Mouse (Mus musculus) ES-Bruce4 (cell line): ENCODE measurements at regions not wholly inside any gene's neighbourhood (a gene's known extent, or its start where the extent isn't known, plus 50 kb on each side); places are given as distances from the start of the nearest gene placed in this dataset.

Experiments
- H3K27ac ChIP-seq: 2 replicates; pipeline ENCODE4 v1.5.1; 2012; ENCODE audit warnings: low read length, inconsistent platforms; ENCODE audit not compliant: insufficient read depth
- H3K27me3 ChIP-seq: 2 replicates; pipeline ENCODE4 v1.6.1; 2012; ENCODE audit warnings: mild to moderate bottlenecking, low read length, inconsistent platforms; ENCODE audit not compliant: control insufficient read depth, poor library complexity, insufficient read depth, severe bottlenecking
- H3K36me3 ChIP-seq: 2 replicates; pipeline ENCODE4 v1.6.1; 2012; ENCODE audit warnings: inconsistent platforms, mild to moderate bottlenecking, low read length, moderate library complexity; ENCODE audit not compliant: control insufficient read depth, poor library complexity, insufficient read depth, severe bottlenecking
- H3K4me1 ChIP-seq: one replicate; pipeline ENCODE4 v1.8.1; 2011; ENCODE audit warnings: low read length; ENCODE audit not compliant: control insufficient read depth, insufficient read depth
- H3K4me3 ChIP-seq: 2 replicates; pipeline ENCODE4 v1.5.1; 2011; ENCODE audit warnings: low read depth, mild to moderate bottlenecking, low read length
- H3K9ac ChIP-seq: 2 replicates; pipeline ENCODE4 v1.6.1; 2012; ENCODE audit warnings: low read depth, mild to moderate bottlenecking, inconsistent platforms; ENCODE audit not compliant: poor library complexity, severe bottlenecking
- H3K9me3 ChIP-seq: replicated peaks from 2 replicates; pipeline ENCODE4 v1.6.1; 2012; ENCODE audit warnings: mild to moderate bottlenecking, low read length, inconsistent platforms; ENCODE audit not compliant: control insufficient read depth, poor library complexity, insufficient read depth, severe bottlenecking
- CTCF ChIP-seq: IDR thresholded peaks from one replicate; pipeline ENCODE4 v1.8.1; 2011; ENCODE audit warnings: low read depth, low read length
- EP300 ChIP-seq: IDR thresholded peaks from 2 replicates; pipeline ENCODE4 v1.6.1; 2011; ENCODE audit warnings: low read depth, low read length; ENCODE audit not compliant: insufficient read depth
- POLR2A ChIP-seq: IDR thresholded peaks from one replicate; pipeline ENCODE4 v1.8.1; 2011; ENCODE audit warnings: low read length; ENCODE audit not compliant: insufficient read depth

GRCm38 (mm10) chr13:54296260-54296555 is 74.9 kb upstream of the Cplx2 start:
- H3K9me3 ChIP-seq, result no peaks in the 10 kb centered on the region
- H3K4me3 ChIP-seq, result no peak overlapping the region
- no peaks in the 10 kb centered on the region for H3K4me1 ChIP-seq
- no peak overlapping the region for H3K9ac ChIP-seq
- H3K27me3 ChIP-seq, result 0 out of 2 replicates have a peak, but pooled peaks cover 2% of the 10 kb centered on the region
- no peaks in the 10 kb centered on the region for H3K36me3 ChIP-seq
- TF ChIP-seq CTCF (no peak), EP300 (no peak), POLR2A (no peak)
- H3K27ac ChIP-seq, result no peak overlapping the region

- TF ChIP-seq POLR2A (no peak), CTCF (no peak), EP300 (no peak)
- Histone ChIP-seq H3K27ac (no peak overlapping the region), H3K27me3 (0 out of 2 replicates have a peak, but pooled peaks cover 2% of the 10 kb centered on the region), H3K4me1 (no peaks in the 10 kb centered on the region), H3K9me3 (no peaks in the 10 kb centered on the region), H3K36me3 (no peaks in the 10 kb centered on the region), H3K9ac (no peak overlapping the region), H3K4me3 (no peak overlapping the region)
Observed at GRCm38 (mm10) chr13:54298851-54299250, 72.3 kb upstream of the Cplx2 start.

GRCm38 (mm10) chr13:54299295-54299694 is 71.9 kb upstream of the Cplx2 start:
- Histone ChIP-seq H3K27me3 (0 out of 2 replicates have a peak, but pooled peaks cover 2% of the 10 kb centered on the region), H3K36me3 (no peaks in the 10 kb centered on the region), H3K4me1 (no peaks in the 10 kb centered on the region), H3K27ac (no peak overlapping the region), H3K9me3 (no peaks in the 10 kb centered on the region), H3K9ac (no peak overlapping the region), H3K4me3 (no peak overlapping the region)
- no peak for TF ChIP-seq CTCF
- no peak for TF ChIP-seq POLR2A
- no peak for TF ChIP-seq EP300

GRCm38 (mm10) chr13:54301110-54301509 is 70.0 kb upstream of the Cplx2 start:
- Histone ChIP-seq H3K4me3 (no peak overlapping the region), H3K9ac (no peak overlapping the region), H3K4me1 (no peaks in the 10 kb centered on the region), H3K36me3 (no peaks in the 10 kb centered on the region), H3K9me3 (no peaks in the 10 kb centered on the region), H3K27ac (no peak overlapping the region), H3K27me3 (0 out of 2 replicates have a peak, but pooled peaks cover 2% of the 10 kb centered on the region)
- TF ChIP-seq CTCF (no peak), EP300 (no peak)

GRCm38 (mm10) chr13:54301677-54302076 is 69.5 kb upstream of the Cplx2 start:
- no peak overlapping the region for H3K9ac ChIP-seq
- H3K4me1 ChIP-seq, result no peaks in the 10 kb centered on the region
- no peak overlapping the region for H3K27ac ChIP-seq
- TF ChIP-seq POLR2A (no peak), CTCF (no peak), EP300 (no peak)
- H3K4me3 ChIP-seq, result no peak overlapping the region
- H3K36me3 ChIP-seq, result no peaks in the 10 kb centered on the region
- H3K27me3 ChIP-seq, result 0 out of 2 replicates have a peak, but pooled peaks cover 2% of the 10 kb centered on the region
- no peaks in the 10 kb centered on the region for H3K9me3 ChIP-seq

- H3K27me3 ChIP-seq, result 0 out of 2 replicates have a peak, but pooled peaks cover 2% of the 10 kb centered on the region
- peak overlapping the region; percentile 64 for H3K4me3 ChIP-seq
- no peaks in the 10 kb centered on the region for H3K9me3 ChIP-seq
- peak overlapping the region; percentile 88 for H3K9ac ChIP-seq
- H3K4me1 ChIP-seq, result no peaks in the 10 kb centered on the region
- no peaks in the 10 kb centered on the region for H3K36me3 ChIP-seq
- TF ChIP-seq CTCF, result no peak
- TF ChIP-seq POLR2A, result no peak
- TF ChIP-seq EP300, result no peak
- no peak overlapping the region for H3K27ac ChIP-seq
Observed at GRCm38 (mm10) chr13:54302351-54303070, 68.6 kb upstream of the Cplx2 start.
